Mouse (Mus musculus) liver, adult 2 months (tissue): ENCODE measurements at regions not wholly inside any gene's neighbourhood (a gene's known extent, or its start where the extent isn't known, plus 50 kb on each side); places are given as distances from the start of the nearest gene placed in this dataset.

Experiments used
- DNase-seq: peaks from one replicate; pipeline ENCODE4 v3.0.0-alpha.2; 2011; ENCODE audit warnings: low read depth, low spot score; ENCODE audit errors: extremely low read depth
- H3K27ac ChIP-seq: fragments of 200-500 bp; replicated peaks from 2 replicates; pipeline ENCODE4 v1.5.1; 2012; ENCODE audit warnings: low read depth, mild to moderate bottlenecking, control low read depth, inconsistent platforms, low read length; ENCODE audit not compliant: insufficient read depth
- H3K27me3 ChIP-seq: fragments of 200-500 bp; 2 replicates; pipeline ENCODE4 v1.6.1; 2012; ENCODE audit warnings: mild to moderate bottlenecking, moderate library complexity, low read length, inconsistent platforms; ENCODE audit not compliant: control insufficient read depth, insufficient read depth
- H3K36me3 ChIP-seq: fragments of 200-500 bp; 2 replicates; pipeline ENCODE4 v1.6.1; 2012; ENCODE audit warnings: low read length, inconsistent platforms; ENCODE audit not compliant: control insufficient read depth, insufficient read depth
- H3K4me1 ChIP-seq: fragments of 200-500 bp; 2 replicates; pipeline ENCODE4 v1.6.1; 2011; ENCODE audit warnings: low read length; ENCODE audit not compliant: control insufficient read depth, insufficient read depth
- H3K4me3 ChIP-seq: fragments of 200-500 bp; 2 replicates; pipeline ENCODE4 v1.5.1; 2011; ENCODE audit warnings: low read depth, mild to moderate bottlenecking, control low read depth, low read length, moderate library complexity; ENCODE audit not compliant: insufficient read depth
- H3K79me2 ChIP-seq: fragments of 200-500 bp; 2 replicates; pipeline ENCODE4 v1.6.1; 2012; ENCODE audit warnings: inconsistent platforms, mild to moderate bottlenecking, low read length, moderate library complexity; ENCODE audit not compliant: control insufficient read depth, insufficient read depth
- H3K9ac ChIP-seq: fragments of 200-500 bp; 2 replicates; pipeline ENCODE4 v1.6.1; 2012; ENCODE audit warnings: low read depth, mild to moderate bottlenecking, control low read depth, inconsistent platforms, low read length
- CTCF ChIP-seq: fragments of 200-500 bp; IDR thresholded peaks from 2 replicates; pipeline ENCODE4 v1.5.1; 2011; ENCODE audit warnings: low read depth, low read length, control low read depth
- POLR2A ChIP-seq: fragments of 200-500 bp; IDR thresholded peaks from 2 replicates; pipeline ENCODE4 v1.6.1; 2011; ENCODE audit warnings: low read length, control low read depth; ENCODE audit not compliant: insufficient read depth; ENCODE audit errors: extremely low read depth
- WGBS: fragments of 180-500 bp; shearing (Covaris S2); methylation state at CpG from one replicate; pipeline ENCODE4 v1.1.7; 2018; 5-methylcytosine and 5-hydroxymethylcytosine counted together

- 88% methylated on average over 2 of the region's 2 CpGs for WGBS
- H3K27me3 ChIP-seq: no peaks in the 10 kb centered on the region; the same call in 1 of the 2 replicates
- no peaks in the 10 kb centered on the region for H3K36me3 ChIP-seq
- H3K4me1 ChIP-seq: no peaks in the 10 kb centered on the region
- no peak overlapping the region for H3K27ac ChIP-seq
- no peak overlapping the region for H3K4me3 ChIP-seq
- TF ChIP-seq POLR2A: no peak
- no peak for TF ChIP-seq CTCF
- no peak for DNase-seq
- no peaks in the 10 kb centered on the region for H3K79me2 ChIP-seq
- H3K9ac ChIP-seq: no peak overlapping the region
Observed at GRCm38 (mm10) chr12:16260501-16260900, 350.3 kb downstream of the Lpin1 start.

- 93% methylated on average over 1 of the region's 1 CpGs for WGBS
- Histone ChIP-seq H3K27me3 (no peaks in the 10 kb centered on the region), H3K36me3 (no peaks in the 10 kb centered on the region), H3K27ac (no peak overlapping the region), H3K4me1 (no peaks in the 10 kb centered on the region), H3K4me3 (no peak overlapping the region), H3K9ac (no peak overlapping the region), H3K79me2 (no peaks in the 10 kb centered on the region)
- DNase-seq: no peak
- TF ChIP-seq CTCF (no peak), POLR2A (no peak)
Observed at GRCm38 (mm10) chr12:16250621-16251020, 360.1 kb downstream of the Lpin1 start.

GRCm38 (mm10) chr12:16250096-16250495 is 360.7 kb downstream of the Lpin1 start:
- no peaks in the 10 kb centered on the region for H3K36me3 ChIP-seq
- H3K9ac ChIP-seq: no peak overlapping the region
- H3K27me3 ChIP-seq: no peaks in the 10 kb centered on the region
- no peak for DNase-seq
- 92% methylated on average over 5 of the region's 5 CpGs for WGBS
- no peaks in the 10 kb centered on the region for H3K4me1 ChIP-seq
- H3K4me3 ChIP-seq: no peak overlapping the region
- no peak overlapping the region for H3K27ac ChIP-seq
- no peak for TF ChIP-seq POLR2A
- no peak for TF ChIP-seq CTCF
- H3K79me2 ChIP-seq: no peaks in the 10 kb centered on the region

GRCm38 (mm10) chr12:16239792-16240191 is 371.0 kb downstream of the Lpin1 start:
- H3K9ac ChIP-seq: no peak overlapping the region
- H3K27me3 ChIP-seq: no peaks in the 10 kb centered on the region
- H3K36me3 ChIP-seq: no peaks in the 10 kb centered on the region
- no peak overlapping the region for H3K27ac ChIP-seq
- TF ChIP-seq CTCF (no peak), POLR2A (no peak)
- no peak for DNase-seq
- H3K79me2 ChIP-seq: no peaks in the 10 kb centered on the region
- H3K4me3 ChIP-seq: no peak overlapping the region
- no peaks in the 10 kb centered on the region for H3K4me1 ChIP-seq
- WGBS: 70% methylated on average over 5 of the region's 5 CpGs

- Histone ChIP-seq H3K4me3 (no peak overlapping the region), H3K36me3 (no peaks in the 10 kb centered on the region), H3K27me3 (no peaks in the 10 kb centered on the region), H3K4me1 (no peaks in the 10 kb centered on the region), H3K9ac (no peak overlapping the region), H3K27ac (no peak overlapping the region), H3K79me2 (no peaks in the 10 kb centered on the region)
- 87% methylated on average over 5 of the region's 5 CpGs for WGBS
- no peak for TF ChIP-seq CTCF
- no peak for TF ChIP-seq POLR2A
- DNase-seq: no peak
Observed at GRCm38 (mm10) chr12:16237498-16237897, 373.3 kb downstream of the Lpin1 start.

- no peak for DNase-seq
- Histone ChIP-seq H3K4me3 (no peak overlapping the region), H3K27me3 (no peaks in the 10 kb centered on the region), H3K79me2 (no peaks in the 10 kb centered on the region), H3K9ac (no peak overlapping the region), H3K36me3 (no peaks in the 10 kb centered on the region), H3K4me1 (no peaks in the 10 kb centered on the region), H3K27ac (no peak overlapping the region)
- WGBS: 89% methylated on average over 3 of the region's 3 CpGs
- TF ChIP-seq CTCF (no peak), POLR2A (no peak)
Observed at GRCm38 (mm10) chr12:16233559-16233958, 377.2 kb downstream of the Lpin1 start.
